Mouse (Mus musculus): ENCODE data around the gene Foxd3. TPM values are rescaled to one million over a fixed set of nuclear protein-coding genes. Genes with fewer than 3 reads are reported as not detected.
"Not testable (repeated sequence)": the region's sequence is repeated elsewhere in the genome, so short reads cannot be mapped to it uniquely, and the experiment has no call there.

The Foxd3 gene
- 0.07 and 0.11 TPM in 2 replicates for polyA plus RNA-seq (2016; fragmentation: Nextera tagmentation; extraction: Ambion mirVana)

GRCm38 (mm10) chr4:99655937-99656604, at the start of gene Foxd3:
Foxd3 (plus strand) TSS chr4:99656299.
- under 1% methylated on average over 61 of the region's 62 CpGs for WGBS
- Histone ChIP-seq H3K9me3 (no peaks in the 10 kb centered on the region), H3K36me3 (replicated peaks) (no peaks in the 10 kb centered on the region), H3K27me3 (ENCODE audit: poor library complexity, severe bottlenecking) (peaks cover 100% of the 10 kb centered on the region), H3K27ac (no peak within 1 kb of the TSS), H3K4me3 (peak within 1 kb of the TSS; percentile 43), H3K4me1 (peaks cover 46% of the 10 kb centered on the region)
- peak; percentile 61 for DNase-seq (ENCODE audit: extremely low spot score, low spot score)

GRCm38 (mm10) chr4:99612156-99612555, 43.9 kb upstream of the Foxd3 start:
- 93% methylated on average over 10 of the region's 10 CpGs for WGBS
- H3K27ac ChIP-seq, result no peak overlapping the region
- no peak overlapping the region for H3K4me3 ChIP-seq
- H3K27me3 ChIP-seq (ENCODE audit: poor library complexity, severe bottlenecking), result peaks cover 25% of the 10 kb centered on the region
- H3K36me3 ChIP-seq (replicated peaks), result no peaks in the 10 kb centered on the region
- H3K4me1 ChIP-seq, result no peaks in the 10 kb centered on the region
- DNase-seq (ENCODE audit: extremely low spot score, low spot score), result no peak
- H3K9me3 ChIP-seq, result no peaks in the 10 kb centered on the region

DNA sequence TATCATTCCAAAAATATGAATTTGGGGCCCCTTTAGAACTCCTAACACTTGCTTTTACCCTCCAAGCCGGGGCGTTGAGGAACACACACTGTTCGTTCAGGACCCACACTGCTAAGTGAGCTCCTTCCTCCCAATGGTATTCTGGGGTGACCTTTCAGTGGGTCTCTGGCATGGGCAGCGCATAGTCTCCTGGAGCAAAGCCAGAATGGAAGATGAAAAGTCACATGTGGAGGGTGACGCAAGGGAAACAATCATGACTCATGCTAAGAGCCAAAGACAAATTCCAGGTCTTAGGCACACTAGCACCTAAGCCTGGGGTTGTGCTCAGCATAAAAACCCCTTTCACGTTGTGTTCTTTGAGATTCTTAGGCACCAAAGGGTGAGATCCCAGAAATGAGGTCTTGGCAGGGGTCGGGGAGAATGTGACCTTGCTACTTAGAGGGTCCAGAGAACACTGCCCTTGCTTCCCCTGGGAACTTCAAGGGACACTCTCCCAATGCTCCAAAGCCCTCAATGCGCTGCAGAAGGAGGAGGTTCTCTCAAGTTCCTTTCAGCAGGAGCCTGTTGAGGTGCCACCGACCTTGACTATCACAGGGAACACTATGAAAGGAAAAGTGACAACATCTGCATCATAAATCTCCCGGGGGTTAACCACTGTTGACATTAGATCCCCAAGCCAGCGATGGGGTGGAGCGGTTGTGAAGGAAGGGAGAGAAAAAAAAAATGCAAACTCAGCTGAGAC, 43.3 kb upstream of the Foxd3 start:
- WGBS, result 87% methylated on average over 12 of the region's 12 CpGs
- Histone ChIP-seq H3K36me3 (replicated peaks) (no peaks in the 10 kb centered on the region), H3K27me3 (ENCODE audit: poor library complexity, severe bottlenecking) (peaks cover 24% of the 10 kb centered on the region), H3K4me3 (no peak overlapping the region), H3K27ac (no peak overlapping the region), H3K9me3 (no peaks in the 10 kb centered on the region), H3K4me1 (no peaks in the 10 kb centered on the region)
- DNase-seq (ENCODE audit: extremely low spot score, low spot score), result no peak

DNA sequence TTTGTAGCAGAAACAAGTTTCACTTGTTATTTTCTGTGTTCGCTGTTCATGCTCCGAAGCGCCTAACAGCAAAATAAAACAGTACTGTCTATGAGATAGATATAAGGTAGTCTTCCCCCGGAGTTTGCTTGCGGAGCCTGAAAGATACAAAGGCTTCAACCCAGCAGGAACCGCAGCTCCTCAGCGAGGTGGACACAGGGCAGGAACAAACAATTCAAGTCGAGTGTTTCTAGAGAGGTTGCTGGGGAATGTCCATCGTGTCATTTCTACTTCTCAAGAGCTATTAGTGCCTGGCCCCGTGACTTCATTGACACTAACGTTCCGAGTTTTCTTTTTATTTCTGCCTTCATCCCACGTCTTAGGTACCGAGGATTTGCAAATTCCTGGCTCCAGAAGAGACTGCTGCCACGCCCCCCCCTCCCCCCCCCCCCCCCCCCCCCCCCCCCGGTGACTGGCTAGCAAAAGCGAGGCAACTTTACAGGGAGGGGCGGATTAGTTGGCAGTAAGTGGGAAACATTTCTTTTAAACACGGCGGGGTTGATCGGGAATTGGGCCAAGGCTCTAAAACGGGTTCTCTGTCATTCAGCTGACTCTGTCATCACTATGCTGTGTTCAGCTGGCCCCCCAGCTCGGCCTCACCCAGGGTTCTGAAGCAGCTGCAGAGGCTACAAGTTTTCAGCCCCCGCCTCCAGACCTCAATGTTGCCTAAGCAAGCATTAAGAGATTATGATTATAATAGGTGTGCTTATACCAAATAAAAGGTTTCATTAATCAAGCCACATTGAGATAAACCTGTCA, 29.9 kb upstream of the Foxd3 start:
- WGBS, result 11% methylated on average over 21 of the region's 24 CpGs
- Histone ChIP-seq H3K4me1 (peaks cover 12% of the 10 kb centered on the region), H3K36me3 (replicated peaks) (no peaks in the 10 kb centered on the region), H3K9me3 (no peaks in the 10 kb centered on the region), H3K4me3 (peak overlapping the region; percentile 29), H3K27ac (no peak overlapping the region), H3K27me3 (ENCODE audit: poor library complexity, severe bottlenecking) (peaks cover 74% of the 10 kb centered on the region)
- no peak for DNase-seq (ENCODE audit: extremely low spot score, low spot score)

DNA sequence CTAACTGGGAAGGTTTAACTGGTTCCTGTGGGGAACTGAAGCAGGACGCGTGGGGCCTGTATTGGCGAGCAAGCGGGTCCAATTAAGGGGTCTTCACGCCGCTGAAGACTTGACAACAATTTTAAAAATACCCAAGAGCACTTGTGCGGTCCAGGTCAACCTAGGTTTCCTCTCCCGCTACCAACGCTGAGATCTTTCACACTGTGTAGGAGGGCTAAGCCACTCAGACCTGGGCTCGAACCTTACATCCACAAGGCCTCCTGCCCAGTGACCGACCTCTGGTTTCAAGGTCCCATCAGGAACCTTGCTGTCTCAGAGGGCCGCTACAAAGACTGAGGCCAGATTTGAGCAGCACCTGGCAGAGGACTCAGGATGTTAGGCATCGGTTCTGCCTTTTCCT, 29.0 kb upstream of the Foxd3 start:
- Histone ChIP-seq H3K27ac (no peak overlapping the region), H3K9me3 (no peaks in the 10 kb centered on the region), H3K36me3 (replicated peaks) (no peaks in the 10 kb centered on the region), H3K4me1 (peaks cover 12% of the 10 kb centered on the region), H3K27me3 (ENCODE audit: poor library complexity, severe bottlenecking) (peaks cover 66% of the 10 kb centered on the region), H3K4me3 (no peak overlapping the region)
- no peak for DNase-seq (ENCODE audit: extremely low spot score, low spot score)
- WGBS, result 66% methylated on average over 13 of the region's 13 CpGs

DNA sequence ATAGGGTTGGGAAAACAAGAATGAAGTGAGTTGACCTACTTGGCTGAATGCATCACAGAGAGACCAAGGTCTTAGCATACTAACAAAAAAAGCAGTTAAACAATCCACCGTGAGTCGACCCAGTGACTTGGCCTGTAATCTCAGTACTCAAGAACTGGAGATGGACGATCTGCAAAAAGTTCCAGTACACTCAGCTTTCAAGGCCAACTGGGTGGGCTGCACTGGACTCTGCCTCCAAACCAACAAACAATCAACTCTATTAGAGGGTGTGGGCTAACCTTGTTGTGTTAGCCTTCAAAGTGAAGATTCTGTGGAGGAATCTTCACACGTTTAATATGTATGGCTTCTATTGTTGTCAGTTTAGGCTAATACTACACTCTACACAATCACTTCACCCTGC, 20.1 kb upstream of the Foxd3 start:
- DNase-seq (ENCODE audit: extremely low spot score, low spot score), result peak; percentile 11
- Histone ChIP-seq H3K36me3 (replicated peaks) (no peaks in the 10 kb centered on the region), H3K4me3 (no peak overlapping the region), H3K4me1 (no peaks in the 10 kb centered on the region), H3K27me3 (ENCODE audit: poor library complexity, severe bottlenecking) (peaks cover 34% of the 10 kb centered on the region), H3K27ac (no peak overlapping the region), H3K9me3 (no peaks in the 10 kb centered on the region)
- WGBS, result 93% methylated on average over 4 of the region's 4 CpGs

DNA sequence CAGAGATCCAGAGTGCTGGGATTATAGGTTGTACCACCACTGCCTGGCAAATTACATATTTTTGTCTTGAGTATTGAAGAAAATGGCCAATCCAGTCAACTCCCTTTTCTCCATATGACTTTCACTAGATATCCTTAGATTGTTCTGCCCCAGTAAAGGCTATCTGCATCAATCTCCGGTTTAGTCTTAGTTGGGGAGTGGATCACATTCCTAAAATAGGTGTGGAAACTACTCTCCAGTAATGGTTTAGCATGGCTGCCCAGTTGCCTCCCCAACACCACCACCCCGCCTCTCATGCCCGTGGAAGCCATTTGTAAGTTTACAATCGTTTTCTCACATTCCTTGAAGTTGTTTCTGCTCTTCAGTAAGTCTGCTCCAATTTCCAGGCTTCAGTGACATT, 19.4 kb upstream of the Foxd3 start:
- Histone ChIP-seq H3K4me3 (no peak overlapping the region), H3K9me3 (no peaks in the 10 kb centered on the region), H3K27me3 (ENCODE audit: poor library complexity, severe bottlenecking) (peaks cover 41% of the 10 kb centered on the region), H3K4me1 (no peaks in the 10 kb centered on the region), H3K36me3 (replicated peaks) (no peaks in the 10 kb centered on the region), H3K27ac (no peak overlapping the region)
- DNase-seq (ENCODE audit: extremely low spot score, low spot score), result no peak
- 93% methylated on average over 4 of the region's 4 CpGs for WGBS

- not testable (repeated sequence) for H3K27ac ChIP-seq; H3K9me3 ChIP-seq; H3K4me1 ChIP-seq; H3K4me3 ChIP-seq; H3K36me3 ChIP-seq (replicated peaks); DNase-seq (ENCODE audit: extremely low spot score, low spot score)
- H3K27me3 ChIP-seq (ENCODE audit: poor library complexity, severe bottlenecking), result peaks cover 80% of the 10 kb centered on the region
- WGBS, result 90% methylated on average over 5 of the region's 5 CpGs
Measured at GRCm38 (mm10) chr4:99640619-99641018, 15.5 kb upstream of the Foxd3 start.

DNA sequence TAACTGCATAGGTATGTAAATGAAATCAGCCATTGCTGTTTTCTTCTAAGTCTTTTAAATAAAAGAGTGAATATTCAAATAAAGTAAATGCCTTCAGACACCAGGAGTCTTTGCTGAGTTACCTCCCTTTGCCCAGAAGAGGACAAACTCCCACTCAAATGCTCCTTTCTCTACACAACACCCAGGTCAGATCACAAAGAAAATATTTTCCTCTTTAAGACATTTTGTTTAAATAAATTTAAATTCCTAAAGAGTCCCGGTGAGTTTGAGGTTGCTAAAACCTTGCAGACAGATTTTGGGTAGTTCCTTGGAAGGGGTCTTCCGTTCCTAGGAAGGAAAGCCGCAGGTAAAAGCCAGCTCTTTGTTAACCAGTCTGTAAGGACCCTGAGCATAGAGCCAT, 14.2 kb upstream of the Foxd3 start:
- DNase-seq (ENCODE audit: extremely low spot score, low spot score), result no peak
- Histone ChIP-seq H3K27me3 (ENCODE audit: poor library complexity, severe bottlenecking) (peaks cover 87% of the 10 kb centered on the region), H3K4me3 (no peak overlapping the region), H3K27ac (no peak overlapping the region), H3K9me3 (no peaks in the 10 kb centered on the region), H3K4me1 (no peaks in the 10 kb centered on the region), H3K36me3 (replicated peaks) (no peaks in the 10 kb centered on the region)
- WGBS, result 14% methylated on average over 3 of the region's 3 CpGs

DNA sequence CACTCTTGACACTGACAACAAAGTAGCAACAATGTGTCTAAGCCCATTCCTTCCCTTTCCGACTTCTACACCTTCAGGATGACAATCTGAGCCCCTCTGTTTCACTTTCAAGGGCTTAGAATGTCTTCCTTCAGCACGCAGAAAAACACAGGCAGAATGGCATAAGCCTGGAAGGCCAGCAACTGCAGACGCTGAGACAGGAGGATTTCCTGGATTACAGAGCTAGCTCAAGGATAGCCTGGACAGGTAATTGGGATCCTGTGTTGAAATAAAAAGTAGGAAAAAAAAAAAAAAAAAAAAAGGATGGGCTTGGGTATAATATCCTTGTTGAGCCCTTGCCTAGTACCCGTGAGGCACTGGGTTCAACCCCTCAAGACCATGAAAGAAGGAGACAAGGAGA, 10.5 kb upstream of the Foxd3 start:
- peaks cover 99% of the 10 kb centered on the region for H3K27me3 ChIP-seq (ENCODE audit: poor library complexity, severe bottlenecking)
- 86% methylated on average over 4 of the region's 4 CpGs for WGBS
- H3K4me1 ChIP-seq, result peaks cover 6% of the 10 kb centered on the region

GRCm38 (mm10) chr4:99650088-99650944, 5.8 kb upstream of the Foxd3 start:
- Histone ChIP-seq H3K9me3 (no peaks in the 10 kb centered on the region), H3K36me3 (replicated peaks) (no peaks in the 10 kb centered on the region), H3K4me3 (peak overlapping the region; percentile 33; the same call in 1 of the 2 replicates), H3K4me1 (peaks cover 30% of the 10 kb centered on the region), H3K27me3 (ENCODE audit: poor library complexity, severe bottlenecking) (peaks cover 99% of the 10 kb centered on the region), H3K27ac (no peak overlapping the region)
- DNase-seq (ENCODE audit: extremely low spot score, low spot score), result no peak
- 3% methylated on average over 44 of the region's 44 CpGs for WGBS

More for the DNA sequence above, 10.5 kb upstream of the Foxd3 start:
- no peak for DNase-seq (ENCODE audit: extremely low spot score, low spot score)
- Histone ChIP-seq H3K27ac (no peak overlapping the region), H3K4me3 (no peak overlapping the region), H3K9me3 (no peaks in the 10 kb centered on the region), H3K36me3 (replicated peaks) (no peaks in the 10 kb centered on the region)
